Mouse (Mus musculus) brain, adult 10 weeks (tissue): Measurements from ENCODE around the gene Csn1s1. TPM values are rescaled to one million over a fixed set of nuclear protein-coding genes. Genes with fewer than 3 reads are reported as not detected.

Source experiments
- polyA plus RNA-seq: library from polyadenylated mRNA; stranded (reverse); fragments of 350-450 nt; fragmentation: Illumina TruSeq; extraction: RNeasy Lipid Tissue Mini Kit (QIAGEN cat#74804); gene quantifications from one replicate; pipeline ENCODE4 v1.2.3, GENCODE M21; 2015; ENCODE audit warnings: low read depth, low replicate concordance

Csn1s1 gene
- polyA plus RNA-seq = not detected

GRCm38 (mm10) chr5:87665908-87666307, at the start of gene Csn1s1:
Csn1s1 (plus strand) TSS chr5:87666208.

GRCm38 (mm10) chr5:87699530-87699929, 33.5 kb downstream of the Csn1s1 start, which contains the start of gene Csn2:
Csn2 (minus strand) TSS chr5:87699630.

Other genes starting within 250 kb of the Csn1s1 start
- gene Ugt2b38, start 242.0 kb upstream of the Csn1s1 start, polyA plus RNA-seq = not detected
- gene Ugt2a2, start 183.9 kb upstream of the Csn1s1 start, polyA plus RNA-seq = not detected
- gene Gm43638, start 179.4 kb upstream of the Csn1s1 start, polyA plus RNA-seq = not detected
- gene Ugt2a1, start 175.3 kb upstream of the Csn1s1 start, polyA plus RNA-seq = not detected
- gene Sult1b1, start 128.0 kb upstream of the Csn1s1 start, polyA plus RNA-seq = not detected
- gene Sult1d1, start 97.2 kb upstream of the Csn1s1 start, polyA plus RNA-seq = not detected
- gene Sult1e1, start 74.6 kb upstream of the Csn1s1 start, polyA plus RNA-seq = not detected
- gene Csn2, start 33.4 kb downstream of the Csn1s1 start, polyA plus RNA-seq = not detected
- not detected for gene Csn1s2a, start 108.4 kb downstream of the Csn1s1 start, polyA plus RNA-seq
- not detected for gene Csn1s2b, start 141.9 kb downstream of the Csn1s1 start, polyA plus RNA-seq
- gene Prr27, start 159.5 kb downstream of the Csn1s1 start, polyA plus RNA-seq = not detected
- gene Odam, start 218.8 kb downstream of the Csn1s1 start, polyA plus RNA-seq = not detected